Mouse (Mus musculus): ENCODE results near the gene Ferd3l.

Gene Ferd3l

GRCm38 (mm10) chr12:33928331-33929192 is at the start of gene Ferd3l:
Ferd3l (plus strand) TSS chr12:33928425.
- in situ Hi-C loops (cut with MboI; ENCODE audit: unreplicated experiment in 2 of 2) = no loop called here

GRCm38 (mm10) chr12:33893956-33894355 is 34.3 kb upstream of the Ferd3l start:
- in situ Hi-C loops (cut with MboI; ENCODE audit: unreplicated experiment in 2 of 2) = no loop called here

- in situ Hi-C loops (cut with MboI; ENCODE audit: unreplicated experiment in 2 of 2) = no loop called here
These were observed 33.6 kb upstream of the Ferd3l start for GRCm38 (mm10) chr12:33894621-33895020.

DNA sequence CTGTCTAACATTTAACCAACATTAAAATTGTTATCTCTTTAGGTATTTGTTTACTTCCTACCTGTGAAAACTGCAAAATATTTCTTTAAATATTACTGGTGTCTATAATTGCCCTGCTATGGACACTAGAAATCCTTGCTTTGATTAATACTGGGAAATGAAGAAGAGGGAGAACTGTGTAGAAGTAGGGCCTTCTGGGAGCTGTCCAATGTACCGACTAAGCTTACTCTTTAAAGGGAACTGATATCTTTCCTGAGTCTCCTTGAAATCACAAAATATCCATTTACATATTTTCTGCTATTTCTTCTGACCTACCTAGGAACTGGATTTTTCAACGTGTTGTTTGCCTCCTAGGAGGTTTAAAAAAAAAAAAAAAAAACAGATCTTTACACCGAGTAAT is 1.5 kb upstream of the Ferd3l start:
- in situ Hi-C loops (cut with MboI; ENCODE audit: unreplicated experiment in 2 of 2) = no loop called here

GRCm38 (mm10) chr12:33927334-33928098 is 709 bp upstream of the Ferd3l start:
- in situ Hi-C loops (cut with MboI; ENCODE audit: unreplicated experiment in 2 of 2) = no loop called here

DNA sequence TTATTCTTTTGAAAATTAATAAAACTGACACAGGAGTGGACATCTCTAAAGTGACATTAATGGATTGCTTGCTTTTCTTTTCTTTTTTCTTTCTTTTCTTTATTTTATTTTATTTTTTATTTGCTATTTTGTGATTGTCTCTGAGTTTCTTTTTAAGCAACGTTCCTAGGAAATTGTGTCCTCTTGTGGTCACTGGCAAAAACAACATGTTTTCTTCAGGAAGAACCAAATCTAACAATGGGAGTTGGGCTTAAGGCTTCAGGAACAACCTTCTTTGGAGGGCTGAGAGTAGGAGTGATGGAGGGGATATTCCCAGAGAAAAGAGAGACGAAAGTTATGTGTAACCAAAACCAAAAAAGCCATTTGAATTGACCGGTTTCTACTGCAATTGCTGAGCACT is 24.6 kb downstream of the Ferd3l start:
- in situ Hi-C loops (cut with MboI; ENCODE audit: unreplicated experiment in 2 of 2) = no loop called here

DNA sequence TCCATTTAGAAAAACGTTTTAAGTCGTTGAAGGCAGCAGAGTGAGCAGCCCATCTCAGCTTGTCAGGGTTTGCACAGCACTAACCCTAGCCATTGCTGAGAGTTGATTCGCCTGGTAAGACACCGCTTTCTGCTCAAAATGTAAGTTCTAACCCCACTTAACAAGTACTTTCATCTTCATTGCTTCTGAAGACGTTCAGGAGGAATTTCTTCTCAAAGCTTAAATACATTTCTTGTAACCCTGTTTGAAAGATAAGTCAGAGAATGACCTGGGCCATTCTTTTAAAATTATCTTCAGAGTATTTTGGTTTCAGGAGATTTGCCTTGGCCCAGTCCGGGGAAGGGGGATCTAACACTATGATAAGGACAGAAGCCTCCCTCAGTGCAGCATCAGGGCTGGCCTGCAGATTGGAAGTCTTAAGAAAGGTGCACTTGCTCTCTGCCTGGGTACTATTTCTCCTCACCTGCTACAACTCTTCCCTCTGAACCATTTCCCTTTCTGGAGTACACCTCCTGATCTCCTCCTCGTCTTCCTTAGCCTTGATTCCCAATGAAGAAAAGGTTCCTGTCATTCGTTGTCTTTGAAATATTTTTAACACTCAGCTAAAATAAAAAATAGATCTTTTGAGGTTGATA is 26.8 kb downstream of the Ferd3l start:
- in situ Hi-C loops (cut with MboI; ENCODE audit: unreplicated experiment in 2 of 2) = no loop called here

GRCm38 (mm10) chr12:33955606-33956295 is 27.5 kb downstream of the Ferd3l start:
- in situ Hi-C loops (cut with MboI; ENCODE audit: unreplicated experiment in 2 of 2) = no loop called here

- in situ Hi-C loops (cut with MboI; ENCODE audit: unreplicated experiment in 2 of 2) = no loop called here
These were observed 28.6 kb downstream of the Ferd3l start for GRCm38 (mm10) chr12:33956576-33957399.

- in situ Hi-C loops (cut with MboI; ENCODE audit: unreplicated experiment in 2 of 2) = no loop called here
These were observed 29.4 kb downstream of the Ferd3l start, which contains the start of gene Twist1 for GRCm38 (mm10) chr12:33957400-33958240. Twist1 (plus strand) TSS chr12:33957671.

DNA sequence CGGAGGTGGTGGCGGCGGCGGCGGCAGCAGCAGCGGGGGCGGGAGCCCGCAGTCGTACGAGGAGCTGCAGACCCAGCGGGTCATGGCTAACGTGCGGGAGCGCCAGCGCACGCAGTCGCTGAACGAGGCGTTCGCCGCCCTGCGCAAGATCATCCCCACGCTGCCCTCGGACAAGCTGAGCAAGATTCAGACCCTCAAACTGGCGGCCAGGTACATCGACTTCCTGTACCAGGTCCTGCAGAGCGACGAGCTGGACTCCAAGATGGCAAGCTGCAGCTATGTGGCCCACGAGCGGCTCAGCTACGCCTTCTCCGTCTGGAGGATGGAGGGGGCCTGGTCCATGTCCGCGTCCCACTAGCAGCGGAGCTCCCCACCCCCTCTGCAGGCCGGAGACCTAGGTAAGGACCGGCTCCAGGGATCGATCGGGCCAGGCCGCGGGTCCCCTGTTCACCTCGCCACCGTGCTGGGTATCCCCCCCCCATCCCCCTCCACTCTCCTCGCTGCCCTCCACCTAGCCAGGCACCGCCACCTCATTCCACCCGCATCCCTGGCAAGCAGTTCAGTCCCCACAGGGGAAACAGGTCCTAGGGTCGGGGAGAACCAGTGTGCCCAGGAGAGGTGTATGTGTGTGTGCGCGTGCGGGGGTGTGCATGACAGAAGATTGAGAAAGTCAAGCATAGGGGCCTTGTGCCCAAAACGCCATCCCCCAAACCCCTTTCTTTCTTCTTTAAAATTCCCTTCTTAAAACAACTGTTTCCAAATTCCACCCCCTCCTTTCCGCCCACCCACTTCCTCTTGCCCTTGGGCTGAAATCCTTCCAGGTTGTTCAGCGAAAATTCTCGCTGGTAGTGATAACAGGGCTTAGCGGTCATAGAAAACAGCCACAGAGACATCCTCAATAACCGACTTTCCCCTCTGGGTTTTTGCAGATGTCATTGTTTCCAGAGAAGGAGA is 30.3 kb downstream of the Ferd3l start:
- in situ Hi-C loops (cut with MboI; ENCODE audit: unreplicated experiment in 2 of 2) = no loop called here

DNA sequence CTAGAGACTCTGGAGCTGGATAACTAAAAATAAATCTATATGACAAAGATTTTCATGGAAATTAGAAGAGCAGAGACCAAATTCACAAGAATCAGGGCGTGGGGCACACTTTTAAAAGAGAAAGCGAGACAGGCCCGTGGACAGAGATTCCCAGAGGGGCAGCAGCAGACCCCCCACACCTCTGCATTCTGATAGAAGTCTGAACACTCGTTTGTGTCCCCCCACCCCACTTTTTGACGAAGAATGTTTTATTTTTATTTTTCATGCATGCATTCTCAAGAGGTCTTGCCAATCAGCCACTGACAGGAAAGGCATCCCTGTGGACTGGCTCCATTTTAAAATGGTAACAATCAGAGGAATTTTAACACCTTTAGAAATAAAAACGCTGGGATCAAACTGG is 31.0 kb downstream of the Ferd3l start:
- in situ Hi-C loops (cut with MboI; ENCODE audit: unreplicated experiment in 2 of 2) = no loop called here

DNA sequence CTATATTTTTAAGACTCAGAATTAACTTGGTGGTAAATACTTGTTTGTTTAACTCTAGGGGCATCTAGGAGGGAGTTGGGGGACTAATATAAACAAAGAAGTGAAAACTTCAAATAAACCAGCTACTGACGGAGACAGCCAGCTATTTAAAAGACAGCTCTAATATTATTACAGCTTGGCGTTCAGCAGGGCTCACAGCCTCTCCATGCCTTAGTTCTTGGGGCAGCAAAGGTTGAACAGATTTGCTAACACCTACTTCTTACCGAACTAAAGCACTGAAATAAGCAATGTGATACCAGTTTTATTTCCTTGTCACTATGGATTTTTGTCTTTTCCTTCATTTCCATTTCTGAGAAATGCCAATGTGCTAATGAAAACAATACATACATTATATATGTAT is 31.6 kb downstream of the Ferd3l start:
- in situ Hi-C loops (cut with MboI; ENCODE audit: unreplicated experiment in 2 of 2) = no loop called here

- in situ Hi-C loops (cut with MboI; ENCODE audit: unreplicated experiment in 2 of 2) = no loop called here
These were observed 32.8 kb downstream of the Ferd3l start for GRCm38 (mm10) chr12:33961013-33961412.

- in situ Hi-C loops (cut with MboI; ENCODE audit: unreplicated experiment in 2 of 2) = no loop called here
These were observed 34.0 kb downstream of the Ferd3l start for GRCm38 (mm10) chr12:33962118-33962772.

- in situ Hi-C loops (cut with MboI; ENCODE audit: unreplicated experiment in 2 of 2) = no loop called here
These were observed 34.5 kb downstream of the Ferd3l start for GRCm38 (mm10) chr12:33962773-33963130.

- in situ Hi-C loops (cut with MboI; ENCODE audit: unreplicated experiment in 2 of 2) = no loop called here
These were observed 35.6 kb downstream of the Ferd3l start for GRCm38 (mm10) chr12:33963671-33964369.

Measured in v-Abl transformed pro-B cells (cell line).